Mouse (Mus musculus) stomach, embryonic 16.5 days (tissue): ENCODE data around the gene Gm9837. TPM values are rescaled to one million over a fixed set of nuclear protein-coding genes. Genes with fewer than 3 reads are reported as not detected.

Experiments used
- ATAC-seq: fragments of 200-750 bp; cut with Nextera tagmentation; 2 replicates; pipeline ENCODE4 v1.8.0; 2017; ENCODE audit warnings: moderate number of reproducible peaks, moderate TSS enrichment; ENCODE audit not compliant: insufficient read depth, low FRiP score
- H3K27ac ChIP-seq: fragments of 300-500 bp; sonication (generic); 2 replicates; pipeline ENCODE4 v1.5.1; 2014; ENCODE audit warnings: low read length
- H3K27me3 ChIP-seq: fragments of 300-500 bp; sonication (generic); 2 replicates; pipeline ENCODE4 v1.6.1; 2014; ENCODE audit warnings: low read length, control low read depth, mixed read lengths; ENCODE audit not compliant: control insufficient read depth, insufficient read depth
- H3K36me3 ChIP-seq: fragments of 300-500 bp; sonication (generic); 2 replicates; pipeline ENCODE4 v1.6.1; 2014; ENCODE audit warnings: low read length; ENCODE audit not compliant: control insufficient read depth, insufficient read depth
- H3K4me1 ChIP-seq: fragments of 300-500 bp; sonication (generic); 2 replicates; pipeline ENCODE4 v1.6.1; 2014; ENCODE audit warnings: low read length, control low read depth, mixed read lengths; ENCODE audit not compliant: control insufficient read depth, insufficient read depth
- H3K4me2 ChIP-seq: fragments of 300-500 bp; sonication (generic); 2 replicates; pipeline ENCODE4 v1.6.1; 2014; ENCODE audit warnings: low read depth, low read length, mixed read lengths
- H3K4me3 ChIP-seq: fragments of 300-500 bp; sonication (generic); replicated peaks from 2 replicates; pipeline ENCODE4 v1.5.1; 2014; ENCODE audit warnings: mild to moderate bottlenecking, low read length
- H3K9ac ChIP-seq: fragments of 300-500 bp; sonication (generic); 2 replicates; pipeline ENCODE4 v1.6.1; 2014; ENCODE audit warnings: low read length
- H3K9me3 ChIP-seq: fragments of 300-500 bp; sonication (generic); replicated peaks from 2 replicates; pipeline ENCODE4 v1.6.1; 2016; ENCODE audit warnings: low read length, control low read depth; ENCODE audit not compliant: control insufficient read depth
- WGBS: fragments of 180-500 bp; shearing (Covaris S2); extraction: QIAGEN DNeasy Blood & Tissue Kit; methylation state at CpG from one replicate; pipeline ENCODE4 v1.1.7; 2014; 5-methylcytosine and 5-hydroxymethylcytosine counted together
- polyA plus RNA-seq: library from polyadenylated mRNA; unstranded; fragments of >200 nt; fragmentation: Nextera tagmentation; extraction: Ambion mirVana; gene quantifications from 2 replicates; pipeline ENCODE4 v1.2.1, GENCODE M21; 2015

Gm9837 gene
- polyA plus RNA-seq, 1 experiment from 2014 or later = not detected

GRCm38 (mm10) chr11:53450070-53450705 is 20.1 kb downstream of the Gm9837 start:
- H3K36me3 ChIP-seq = no peaks in the 10 kb centered on the region
- WGBS = 45% methylated on average over 15 of the region's 15 CpGs
- H3K9me3 ChIP-seq = no peaks in the 10 kb centered on the region
- no peaks in the 10 kb centered on the region for H3K27me3 ChIP-seq
- no peak overlapping the region for H3K4me2 ChIP-seq
- ATAC-seq = no peak
- no peak overlapping the region for H3K4me3 ChIP-seq
- H3K27ac ChIP-seq = no peak overlapping the region
- 0 out of 2 replicates have a peak, but pooled peaks cover 2% of the 10 kb centered on the region for H3K4me1 ChIP-seq
- no peak overlapping the region for H3K9ac ChIP-seq

GRCm38 (mm10) chr11:53448529-53448928 is 21.8 kb downstream of the Gm9837 start:
- 63% methylated on average over 1 of the region's 1 CpGs for WGBS
- Histone ChIP-seq H3K4me2 (no peak overlapping the region), H3K27me3 (no peaks in the 10 kb centered on the region), H3K4me3 (no peak overlapping the region), H3K27ac (no peak overlapping the region), H3K36me3 (no peaks in the 10 kb centered on the region), H3K9me3 (no peaks in the 10 kb centered on the region), H3K4me1 (0 out of 2 replicates have a peak, but pooled peaks cover 2% of the 10 kb centered on the region), H3K9ac (no peak overlapping the region)
- ATAC-seq = no peak

- Histone ChIP-seq H3K4me1 (0 out of 2 replicates have a peak, but pooled peaks cover 2% of the 10 kb centered on the region), H3K9ac (no peak overlapping the region), H3K36me3 (no peaks in the 10 kb centered on the region), H3K27ac (no peak overlapping the region), H3K9me3 (no peaks in the 10 kb centered on the region), H3K4me2 (no peak overlapping the region), H3K27me3 (no peaks in the 10 kb centered on the region), H3K4me3 (no peak overlapping the region)
- WGBS = 83% methylated on average over 8 of the region's 8 CpGs
- no peak for ATAC-seq
These were observed 22.3 kb downstream of the Gm9837 start for GRCm38 (mm10) chr11:53447996-53448395.

- WGBS = 62% methylated on average over 13 of the region's 13 CpGs
- H3K27ac ChIP-seq = no peak overlapping the region
- no peak overlapping the region for H3K9ac ChIP-seq
- 0 out of 2 replicates have a peak, but pooled peaks cover 2% of the 10 kb centered on the region for H3K4me1 ChIP-seq
- H3K4me2 ChIP-seq = no peak overlapping the region
- H3K27me3 ChIP-seq = no peaks in the 10 kb centered on the region
- H3K4me3 ChIP-seq = no peak overlapping the region
- no peaks in the 10 kb centered on the region for H3K36me3 ChIP-seq
- 0 out of 2 replicates have a peak, but pooled peaks have one; percentile 15 for ATAC-seq
- no peaks in the 10 kb centered on the region for H3K9me3 ChIP-seq
These were observed 24.1 kb downstream of the Gm9837 start for GRCm38 (mm10) chr11:53446183-53446582.

GRCm38 (mm10) chr11:53445562-53445961 is 24.7 kb downstream of the Gm9837 start:
- no peaks in the 10 kb centered on the region for H3K27me3 ChIP-seq
- H3K4me1 ChIP-seq = no peaks in the 10 kb centered on the region
- H3K4me2 ChIP-seq = no peak overlapping the region
- H3K9ac ChIP-seq = no peak overlapping the region
- no peak overlapping the region for H3K27ac ChIP-seq
- no peaks in the 10 kb centered on the region for H3K9me3 ChIP-seq
- no peak overlapping the region for H3K4me3 ChIP-seq
- no peak for ATAC-seq
- H3K36me3 ChIP-seq = no peaks in the 10 kb centered on the region
- 56% methylated on average over 13 of the region's 13 CpGs for WGBS

GRCm38 (mm10) chr11:53443861-53444260 is 26.4 kb downstream of the Gm9837 start:
- ATAC-seq = no peak
- Histone ChIP-seq H3K4me2 (no peak overlapping the region), H3K27me3 (no peaks in the 10 kb centered on the region), H3K27ac (no peak overlapping the region), H3K36me3 (no peaks in the 10 kb centered on the region), H3K4me1 (no peaks in the 10 kb centered on the region), H3K9me3 (no peaks in the 10 kb centered on the region), H3K4me3 (no peak overlapping the region), H3K9ac (no peak overlapping the region)
- 35% methylated on average over 6 of the region's 6 CpGs for WGBS

- no peaks in the 10 kb centered on the region for H3K36me3 ChIP-seq
- H3K4me3 ChIP-seq = no peak overlapping the region
- 21% methylated on average over 12 of the region's 12 CpGs for WGBS
- no peak overlapping the region for H3K27ac ChIP-seq
- no peak overlapping the region for H3K9ac ChIP-seq
- H3K27me3 ChIP-seq = no peaks in the 10 kb centered on the region
- H3K4me1 ChIP-seq = no peaks in the 10 kb centered on the region
- H3K4me2 ChIP-seq = no peak overlapping the region
- no peaks in the 10 kb centered on the region for H3K9me3 ChIP-seq
- no peak for ATAC-seq
These were observed 28.4 kb downstream of the Gm9837 start for GRCm38 (mm10) chr11:53441921-53442320.

- no peaks in the 10 kb centered on the region for H3K9me3 ChIP-seq
- ATAC-seq = no peak
- H3K27me3 ChIP-seq = no peaks in the 10 kb centered on the region
- no peak overlapping the region for H3K9ac ChIP-seq
- H3K4me3 ChIP-seq = no peak overlapping the region
- no peak overlapping the region for H3K27ac ChIP-seq
- 0 out of 2 replicates have a peak, but pooled peaks cover 4% of the 10 kb centered on the region for H3K4me1 ChIP-seq
- 76% methylated on average over 6 of the region's 6 CpGs for WGBS
- no peaks in the 10 kb centered on the region for H3K36me3 ChIP-seq
- H3K4me2 ChIP-seq = no peak overlapping the region
These were observed 33.9 kb downstream of the Gm9837 start for GRCm38 (mm10) chr11:53436338-53436737.

- Histone ChIP-seq H3K27ac (no peak overlapping the region), H3K9me3 (no peaks in the 10 kb centered on the region), H3K27me3 (no peaks in the 10 kb centered on the region), H3K9ac (no peak overlapping the region), H3K4me3 (no peak overlapping the region), H3K4me2 (no peak overlapping the region), H3K36me3 (no peaks in the 10 kb centered on the region), H3K4me1 (0 out of 2 replicates have a peak, but pooled peaks cover 5% of the 10 kb centered on the region)
- ATAC-seq = no peak
- 80% methylated on average over 8 of the region's 8 CpGs for WGBS
These were observed 34.8 kb downstream of the Gm9837 start for GRCm38 (mm10) chr11:53435504-53435903.
